Mouse (Mus musculus): ENCODE measurements at regions not wholly inside any gene's neighbourhood (a gene's known extent, or its start where the extent isn't known, plus 50 kb on each side); places are given as distances from the start of the nearest gene placed in this dataset.

DNA sequence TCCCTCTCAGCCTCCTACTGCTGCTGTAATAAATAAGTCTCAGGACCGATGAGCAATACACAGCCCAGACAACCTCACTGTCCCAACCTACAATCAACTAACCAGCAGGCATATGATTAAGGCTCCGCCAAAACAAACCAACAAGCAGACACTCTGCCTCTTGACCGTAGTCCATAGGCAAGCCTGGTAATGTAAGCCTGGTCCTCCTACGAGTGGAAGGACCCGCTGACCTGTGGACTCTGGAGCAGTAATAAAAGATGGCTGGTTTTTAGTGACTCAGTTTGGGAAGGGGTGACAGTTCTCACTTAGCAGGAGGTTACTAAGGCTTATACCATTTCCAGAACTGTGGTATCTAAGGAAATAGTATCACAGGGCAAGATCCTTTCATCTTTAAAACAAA lies 53.4 kb downstream of the Gm47996 start:
- no peak for DNase-seq

DNA sequence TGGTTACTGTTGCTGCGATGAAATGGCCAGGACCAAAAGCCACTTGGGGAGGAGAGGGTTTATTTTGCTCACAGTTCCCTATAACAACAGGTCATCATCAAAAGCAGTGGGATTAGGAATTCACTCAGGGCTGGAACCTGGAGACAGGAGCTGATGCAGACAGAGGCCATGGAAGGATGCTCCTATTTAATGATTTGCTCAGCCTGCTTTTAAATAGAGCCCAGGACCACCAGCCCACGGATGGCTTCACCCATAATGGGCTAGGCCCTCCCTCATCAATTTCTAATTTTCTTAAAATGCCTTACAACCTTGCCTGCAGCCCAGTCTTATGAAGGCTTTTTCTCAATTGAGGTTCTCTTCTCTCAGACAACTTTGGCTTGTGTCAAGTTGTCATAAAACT lies 53.9 kb downstream of the Gm47996 start:
- DNase-seq = no peak

DNA sequence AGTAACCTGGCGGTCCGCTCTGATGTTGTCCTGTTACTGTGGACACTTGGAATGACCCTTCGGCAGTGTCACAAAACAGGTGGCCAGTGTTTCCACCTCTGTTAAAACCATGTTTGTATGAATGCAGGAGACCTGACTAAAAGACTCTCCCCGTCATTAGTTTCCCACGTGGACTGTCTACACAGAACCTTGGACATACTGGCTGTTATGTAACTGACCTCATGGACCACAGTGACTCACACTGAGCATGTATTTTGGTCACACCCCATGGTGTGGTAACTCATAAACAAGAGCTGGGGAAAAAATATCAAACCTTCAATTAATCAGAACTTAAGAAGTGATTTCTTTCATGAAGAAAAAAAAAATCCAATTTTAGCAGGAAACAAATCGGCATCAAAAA lies 54.9 kb downstream of the Gm47996 start:
- DNase-seq = no peak

DNA sequence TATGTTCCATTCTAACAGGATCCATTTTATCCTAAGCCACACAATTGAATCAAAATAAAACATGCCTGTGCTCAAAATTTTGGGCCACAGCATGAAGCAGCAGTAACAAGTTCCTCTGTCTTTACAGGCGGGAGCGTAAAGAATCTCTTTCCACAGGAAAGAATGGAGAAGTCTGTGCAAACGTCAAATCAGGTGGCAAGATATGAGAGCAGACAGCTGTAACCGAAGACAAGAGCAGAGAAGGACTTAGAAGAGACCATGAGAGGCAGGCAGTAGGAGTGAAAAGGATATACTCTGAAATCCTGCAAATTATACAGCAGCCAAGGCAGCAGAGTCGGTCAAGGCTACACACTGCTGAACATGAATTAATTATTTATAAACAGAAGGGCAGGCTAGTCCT lies 55.7 kb downstream of the Gm47996 start:
- no peak for DNase-seq

DNA sequence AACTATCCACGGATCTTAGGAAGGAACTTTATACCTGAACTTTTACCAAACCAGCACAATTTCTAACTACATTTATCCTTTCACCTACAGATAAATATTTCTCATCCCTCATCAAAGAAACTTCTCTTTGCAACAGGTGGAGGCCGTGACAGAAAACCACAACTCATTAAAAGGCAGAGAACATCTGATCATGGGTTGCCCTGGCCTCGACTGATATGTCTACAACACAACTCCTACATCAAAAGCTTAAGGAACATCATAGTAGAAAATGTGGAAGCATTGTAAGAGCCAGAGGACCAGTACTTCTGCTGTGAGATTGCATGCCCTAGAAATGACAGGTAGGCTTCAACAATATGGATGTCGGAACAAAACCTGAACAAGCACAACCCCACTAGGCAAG lies 56.8 kb downstream of the Gm47996 start:
- DNase-seq = no peak

DNA sequence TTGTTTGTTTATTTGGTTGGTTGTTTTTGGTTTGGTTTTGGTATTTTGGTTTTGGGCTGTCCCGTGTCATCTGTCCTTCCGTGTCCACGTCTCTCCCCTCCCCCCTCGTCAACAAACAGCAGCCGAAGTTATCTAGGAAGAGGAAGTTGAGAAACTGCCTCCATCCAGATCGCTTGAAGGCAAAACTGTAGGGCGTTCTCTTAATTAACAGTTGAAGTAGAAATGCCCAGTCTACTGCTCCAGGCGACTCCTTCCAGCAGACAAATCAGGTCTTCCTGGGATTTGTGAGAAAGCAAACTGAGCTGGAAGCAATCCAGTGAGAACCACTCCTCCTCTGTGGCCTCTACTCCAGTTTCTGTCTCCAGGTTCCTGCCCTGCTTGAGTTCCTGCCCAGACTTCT lies 60.8 kb downstream of the Gm47996 start:
- no peak for DNase-seq

DNA sequence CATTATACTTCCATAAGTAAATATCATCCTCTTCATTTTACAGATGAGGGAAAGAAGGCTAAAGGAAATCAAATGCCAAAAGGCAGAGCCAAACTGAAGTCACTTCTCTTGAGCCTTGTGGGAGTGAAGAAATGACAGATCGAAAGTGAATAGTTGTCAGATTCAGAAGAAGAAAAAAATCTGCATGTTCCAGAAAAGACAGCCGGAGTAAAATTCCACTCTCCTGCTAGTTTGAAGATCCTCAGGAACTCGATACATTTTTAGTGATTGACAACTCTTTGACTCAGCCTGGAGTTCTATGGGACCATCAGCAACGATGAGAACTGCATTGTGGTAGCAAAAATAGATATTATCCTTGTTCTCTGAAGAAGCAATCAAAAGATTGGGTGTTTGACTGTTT lies 64.4 kb downstream of the Gm47996 start:
- DNase-seq = no peak

DNA sequence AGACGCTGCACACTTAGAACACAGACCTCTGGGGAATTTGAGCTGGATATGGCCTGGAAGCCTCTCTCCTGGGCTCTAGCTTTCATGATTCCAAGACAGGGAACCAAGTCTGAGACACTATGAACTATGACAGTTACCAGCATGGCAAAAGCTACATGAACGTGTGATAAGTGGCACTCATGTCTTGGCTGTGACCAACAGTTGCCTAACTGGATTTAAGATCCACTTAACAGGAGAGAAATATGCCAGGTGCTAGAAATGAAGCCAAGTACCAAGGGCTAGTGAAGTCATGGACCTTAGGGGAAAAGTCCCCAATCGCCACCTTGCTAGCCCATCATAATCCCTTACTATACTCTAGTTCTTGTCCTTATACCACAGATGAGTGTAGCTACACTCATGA lies 65.7 kb downstream of the Gm47996 start:
- DNase-seq = no peak

DNA sequence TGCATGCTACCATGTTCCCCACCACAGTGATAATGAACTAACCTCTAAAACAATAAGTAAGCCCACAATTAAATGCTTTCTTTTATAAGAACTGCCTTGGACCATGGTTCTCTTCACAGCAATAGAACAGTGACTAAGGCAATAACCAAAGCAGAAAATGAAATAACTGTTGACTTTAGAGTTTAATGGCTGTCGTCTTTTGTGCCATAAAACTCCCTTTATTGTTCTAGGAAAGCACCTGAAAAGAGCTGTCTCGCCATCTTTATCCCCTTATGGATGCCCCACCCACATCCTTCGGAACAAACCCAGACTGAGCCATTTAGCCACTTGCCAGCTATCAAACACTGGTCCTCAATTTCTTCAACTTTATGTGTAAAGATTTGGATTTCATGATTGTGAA lies 64.3 kb upstream of the Ivns1abp start:
- no peak for DNase-seq

DNA sequence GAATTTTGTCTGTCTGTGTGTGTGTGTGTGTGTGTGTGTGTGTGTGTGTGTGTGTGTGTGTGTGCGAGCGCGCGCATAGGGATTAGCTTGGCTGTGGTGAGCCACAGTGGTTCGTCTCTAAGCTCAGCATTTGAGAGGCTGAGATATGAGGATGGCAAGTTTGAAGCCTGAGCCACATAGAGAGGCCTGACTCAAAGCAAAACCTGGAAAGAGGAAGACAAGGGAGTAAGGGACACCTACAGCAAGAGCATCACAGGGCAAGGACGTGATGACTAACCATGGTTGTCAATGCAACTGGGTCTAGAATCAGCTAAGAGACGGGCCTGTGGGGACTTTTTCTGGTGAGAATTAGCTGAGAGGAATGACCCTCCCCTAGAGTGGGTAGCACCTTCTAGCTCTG lies 59.2 kb upstream of the Ivns1abp start:
- no peak for DNase-seq

DNA sequence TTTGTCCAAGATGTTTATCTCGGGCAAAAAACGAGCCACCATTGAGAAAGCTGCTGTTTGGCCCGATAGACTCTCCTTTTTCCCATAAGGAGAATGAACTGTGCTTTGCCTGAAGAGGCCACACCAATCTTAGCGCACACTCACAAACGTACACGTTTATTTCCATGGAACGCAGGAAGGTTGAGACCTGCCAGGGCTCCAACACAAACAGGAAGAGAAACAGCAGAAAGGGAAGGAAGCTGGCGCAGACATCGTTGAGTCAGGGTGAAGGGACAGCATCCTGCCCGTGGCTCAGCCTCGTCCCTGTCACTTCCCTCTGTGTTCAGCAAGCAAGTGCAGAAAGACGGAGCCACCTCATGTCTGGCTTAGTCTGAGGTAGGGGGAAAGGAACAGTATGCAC lies 56.8 kb upstream of the Ivns1abp start:
- DNase-seq = peak; percentile 19

DNA sequence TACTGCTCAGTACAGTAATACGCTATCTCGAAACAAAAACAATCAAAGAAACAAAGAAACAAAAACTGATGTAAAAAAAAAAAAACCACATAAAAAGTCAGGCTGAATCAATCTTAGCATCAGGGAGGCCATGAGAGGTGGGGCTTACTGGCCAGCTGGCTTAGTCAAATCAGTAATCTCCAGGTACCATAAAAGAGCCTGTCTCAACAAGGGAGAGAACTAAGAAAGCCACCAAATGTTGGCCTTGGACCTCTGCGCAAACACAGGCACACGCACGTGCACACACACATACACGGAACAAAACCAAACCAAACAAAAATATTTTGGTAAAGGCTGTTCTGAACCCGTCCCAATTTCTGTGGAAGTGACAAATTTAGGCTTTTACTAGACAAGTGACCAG lies 55.2 kb upstream of the Ivns1abp start:
- DNase-seq = no peak

DNA sequence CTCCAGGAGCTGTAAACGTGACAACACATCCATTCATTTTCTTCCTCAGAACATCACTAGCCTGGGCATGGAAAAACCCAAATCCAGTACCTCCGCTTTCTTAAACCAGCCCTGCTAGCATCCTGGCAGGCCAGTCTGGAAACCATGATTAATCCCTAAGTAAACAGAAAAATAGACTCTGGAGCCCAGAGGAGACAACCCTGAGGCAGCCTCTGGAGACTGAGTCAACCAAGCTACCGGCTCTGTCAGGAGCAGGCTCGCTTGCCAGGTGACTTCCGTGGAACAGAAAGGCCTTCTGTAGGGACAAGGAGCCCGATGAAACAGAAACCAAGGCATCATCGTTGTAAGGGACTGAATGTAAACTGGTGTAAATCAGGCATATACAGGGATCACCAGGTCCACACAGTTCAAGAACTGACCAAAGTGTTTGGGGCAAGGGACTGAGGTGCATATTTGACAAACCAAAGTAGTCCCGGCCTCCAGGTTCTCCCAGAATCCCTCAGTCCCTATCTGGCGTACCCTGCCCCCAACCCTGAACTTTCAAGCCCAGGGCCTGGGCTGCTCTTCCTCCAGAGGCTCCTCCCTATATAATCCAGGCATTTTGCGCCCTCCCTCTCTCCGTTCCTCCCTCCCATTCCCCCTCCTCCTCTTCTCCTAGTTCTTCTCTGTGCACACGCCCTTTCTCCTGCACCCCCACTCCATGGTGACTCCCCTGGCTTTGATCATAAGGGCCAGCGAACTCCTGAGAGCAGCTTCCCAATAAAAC lies 54.6 kb upstream of the Ivns1abp start:
- no peak for DNase-seq

DNA sequence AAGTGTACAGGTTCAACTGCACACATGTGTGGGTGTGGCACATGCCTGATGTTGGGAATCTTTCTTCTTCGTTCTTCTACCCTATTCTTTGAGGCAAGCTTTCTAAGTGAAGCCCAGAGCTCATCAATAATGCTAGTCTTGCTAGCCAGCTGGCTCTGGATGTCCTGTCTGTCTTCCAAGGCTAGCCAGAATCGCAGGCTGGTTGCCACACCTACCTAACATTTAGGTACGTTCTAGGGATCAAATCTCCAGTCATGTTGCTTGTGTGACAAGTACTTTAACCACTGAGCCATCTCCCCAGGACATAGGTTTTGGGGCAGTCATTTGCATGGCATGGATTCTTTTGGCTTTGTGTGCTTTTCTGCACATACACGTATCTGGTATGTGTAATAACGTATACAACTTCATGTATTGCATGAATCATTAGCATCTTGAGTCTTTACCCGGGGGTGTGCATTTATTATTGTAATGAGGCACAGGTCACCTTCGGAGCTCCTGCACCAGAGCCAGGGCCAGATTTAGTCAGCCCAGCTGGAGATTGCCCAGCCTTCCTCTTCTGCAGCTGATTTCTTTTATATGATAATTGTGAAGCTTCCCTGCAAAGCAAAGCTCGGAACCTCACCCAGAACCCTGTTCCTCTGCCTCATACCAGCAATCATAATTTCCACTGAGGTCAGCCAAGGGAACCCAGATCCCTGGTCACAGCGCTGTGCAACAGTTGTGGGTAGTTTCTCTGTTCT lies 50.8 kb upstream of the Ivns1abp start:
- no peak for DNase-seq

Data from embryo, embryonic 11 days (tissue).